Mouse (Mus musculus) cortical plate, adult 2 months (tissue): Measurements from ENCODE around the gene Pcnt.

Source experiments
- CTCF ChIP-seq: fragments of 200-500 bp; IDR thresholded peaks from 2 replicates; pipeline ENCODE4 v1.5.1; 2011; ENCODE audit warnings: mild to moderate bottlenecking, control low read depth, low read length; ENCODE audit not compliant: insufficient read depth; ENCODE audit errors: extremely low read depth
- POLR2A ChIP-seq: fragments of 200-500 bp; IDR thresholded peaks from 2 replicates; pipeline ENCODE4 v1.6.1; 2011; ENCODE audit warnings: mild to moderate bottlenecking, low read length, control low read depth; ENCODE audit not compliant: insufficient read depth; ENCODE audit errors: extremely low read depth

GRCm38 (mm10) chr10:76481480-76481879, 38.9 kb upstream of the Pcnt start:
- no peak for TF ChIP-seq CTCF
- no peak for TF ChIP-seq POLR2A
